ENCODE assay signal across 18 mouse cellular contexts in genomic region chr1:190214626-190215025, GRCm38 (mm10). TPM values are rescaled to one million over a fixed set of nuclear protein-coding genes. Genes with fewer than 3 reads are reported as not detected.
DNase-seq lines count a peak whose midpoint lies in the region; ATAC-seq and TF ChIP-seq lines count a peak whose summit lies in the region.
"Had no signal": no experiment of that assay in that cellular context is flagged by ENCODE, and none has a peak within 500 bp of the region (broad histone marks: within the 10 kb centered on the region; RNA-seq: fewer than 3 reads in every experiment).

No protein-coding gene starts in this region.

- DNase-seq in cerebellum, postnatal 10 days, result peak; percentile 34 to 36
- DNase-seq in cerebellum, adult 8-10 months, result no peak
- peak; percentile 15 for DNase-seq in kidney, adult 2 months
- DNase-seq in kidney, adult 18-20 months, result no peak
- peak; percentile 56 for DNase-seq in midbrain, embryonic 11.5 days (ENCODE audit: low spot score, missing footprints)
- DNase-seq in urinary bladder, postnatal 25 days (ENCODE audit: low spot score), result no peak
- DNase-seq: adrenal gland, postnatal 10 days; cerebellum, adult 18-20 months; gastrocnemius, postnatal 25 days; layer of hippocampus, adult 9-11 months; liver, embryonic 13.5 days; thymus, adult 18-20 months; thymus, postnatal 36 days had no signal

- H3K4me1 ChIP-seq in kidney, adult 2 months (ENCODE audit: control insufficient read depth, insufficient read depth, low read length), result no peaks in the 10 kb centered on the region
- H3K4me1 ChIP-seq in midbrain, embryonic 11.5 days (ENCODE audit: control insufficient read depth, insufficient read depth, low read length), result no peaks in the 10 kb centered on the region
- H3K4me1 ChIP-seq in midbrain, embryonic 15.5 days, result no peaks in the 10 kb centered on the region
- no peaks in the 10 kb centered on the region for H3K4me1 ChIP-seq in hindbrain, embryonic 16.5 days (ENCODE audit: control insufficient read depth, insufficient read depth, low read depth, low read length)
- H3K4me1 ChIP-seq: hindbrain, embryonic 15.5 days; intestine, embryonic 15.5 days; liver, embryonic 13.5 days had no signal

- no peak for TF ChIP-seq POLR2A in kidney, adult 2 months (IDR thresholded peaks at IDR 0.05; ENCODE audit: low read depth, low read length)

- no peaks in the 10 kb centered on the region for H3K36me3 ChIP-seq in kidney, adult 2 months (ENCODE audit: control insufficient read depth, insufficient read depth, low read length)
- no peaks in the 10 kb centered on the region for H3K36me3 ChIP-seq in midbrain, embryonic 11.5 days (ENCODE audit: control insufficient read depth, insufficient read depth, low read length)
- H3K36me3 ChIP-seq in midbrain, embryonic 15.5 days (replicated peaks), result no peaks in the 10 kb centered on the region
- H3K36me3 ChIP-seq in hindbrain, embryonic 16.5 days (ENCODE audit: control insufficient read depth, insufficient read depth, low read length), result no peaks in the 10 kb centered on the region
- H3K36me3 ChIP-seq: hindbrain, embryonic 15.5 days; intestine, embryonic 15.5 days had no signal

- H3K4me2 ChIP-seq in midbrain, embryonic 11.5 days, result no peak overlapping the region
- H3K4me2 ChIP-seq in midbrain, embryonic 15.5 days, result no peak overlapping the region
- H3K4me2 ChIP-seq in hindbrain, embryonic 16.5 days (ENCODE audit: low read length), result no peak overlapping the region
- H3K4me2 ChIP-seq: hindbrain, embryonic 15.5 days; intestine, embryonic 15.5 days; liver, embryonic 13.5 days had no signal

- WGBS in kidney, adult 2 months, result 35% methylated on average over 7 of the region's 7 CpGs
- 80% methylated on average over 7 of the region's 7 CpGs for WGBS in midbrain, embryonic 11.5 days
- WGBS in midbrain, embryonic 15.5 days, result 83% methylated on average over 7 of the region's 7 CpGs
- 68% methylated on average over 7 of the region's 7 CpGs for WGBS in hindbrain, embryonic 16.5 days

- no peak overlapping the region for H3K4me3 ChIP-seq in kidney, adult 2 months (ENCODE audit: insufficient read depth, low read depth, low read length)
- no peak overlapping the region for H3K4me3 ChIP-seq in midbrain, embryonic 11.5 days (ENCODE audit: low read depth, low read length)
- no peak overlapping the region for H3K4me3 ChIP-seq in midbrain, embryonic 15.5 days
- H3K4me3 ChIP-seq in hindbrain, embryonic 16.5 days (ENCODE audit: low read length), result no peak overlapping the region
- H3K4me3 ChIP-seq: hindbrain, embryonic 15.5 days; intestine, embryonic 15.5 days; liver, embryonic 13.5 days had no signal

- no peak overlapping the region for H3K9ac ChIP-seq in midbrain, embryonic 11.5 days (ENCODE audit: low read length)
- no peak overlapping the region for H3K9ac ChIP-seq in midbrain, embryonic 15.5 days
- no peak overlapping the region for H3K9ac ChIP-seq in hindbrain, embryonic 16.5 days (ENCODE audit: low read depth, low read length)
- H3K9ac ChIP-seq: hindbrain, embryonic 15.5 days; intestine, embryonic 15.5 days; liver, embryonic 13.5 days had no signal

- no peak for ATAC-seq in midbrain, embryonic 11.5 days (ENCODE audit: low FRiP score)
- no peak for ATAC-seq in midbrain, embryonic 15.5 days (replicated peaks)
- ATAC-seq in hindbrain, embryonic 16.5 days, result no peak
- ATAC-seq: intestine, embryonic 15.5 days had no signal

- TF ChIP-seq CTCF in kidney, adult 2 months (conservative IDR thresholded peaks at IDR 0.05; ENCODE audit: insufficient read depth, insufficient read length, low read depth, low read length), result no peak

- H3K27me3 ChIP-seq in kidney, adult 2 months (replicated peaks; ENCODE audit: control insufficient read depth, insufficient read depth, low read length), result no peaks in the 10 kb centered on the region
- no peaks in the 10 kb centered on the region for H3K27me3 ChIP-seq in midbrain, embryonic 11.5 days (ENCODE audit: control insufficient read depth, insufficient read depth, low read length)
- no peaks in the 10 kb centered on the region for H3K27me3 ChIP-seq in midbrain, embryonic 15.5 days (replicated peaks)
- H3K27me3 ChIP-seq in hindbrain, embryonic 16.5 days (replicated peaks; ENCODE audit: control insufficient read depth, insufficient read depth, low read length), result peaks cover 2% of the 10 kb centered on the region; the same call in 1 of the 2 replicates
- H3K27me3 ChIP-seq: hindbrain, embryonic 15.5 days; intestine, embryonic 15.5 days; liver, embryonic 13.5 days had no signal

- H3K27ac ChIP-seq in kidney, adult 2 months (ENCODE audit: insufficient read depth, low read depth, low read length), result no peak overlapping the region
- no peak overlapping the region for H3K27ac ChIP-seq in midbrain, embryonic 11.5 days (ENCODE audit: low read depth, low read length)
- no peak overlapping the region for H3K27ac ChIP-seq in midbrain, embryonic 15.5 days
- H3K27ac ChIP-seq in hindbrain, embryonic 16.5 days (ENCODE audit: low read depth, low read length), result no peak overlapping the region
- H3K27ac ChIP-seq: hindbrain, embryonic 15.5 days; intestine, embryonic 15.5 days; liver, embryonic 13.5 days; macrophage had no signal

- no peaks in the 10 kb centered on the region for H3K9me3 ChIP-seq in midbrain, embryonic 11.5 days (ENCODE audit: control insufficient read depth, low read length)
- H3K9me3 ChIP-seq in midbrain, embryonic 15.5 days, result no peaks in the 10 kb centered on the region
- peaks cover 4% of the 10 kb centered on the region; the same call in 1 of the 2 replicates for H3K9me3 ChIP-seq in hindbrain, embryonic 16.5 days (ENCODE audit: control insufficient read depth, low read length)
- H3K9me3 ChIP-seq: hindbrain, embryonic 15.5 days; intestine, embryonic 15.5 days had no signal

RNA-seq across cellular contexts. Expression of gene Prox1, which starts 44.1 kb away (rescaled TPM):
- 2.7 and 3.7 TPM in 2 replicates for polyA plus RNA-seq in kidney, adult 2 months (2012; rRNA removed)
- 8.3 TPM in 2 replicates for polyA plus RNA-seq in midbrain, embryonic 11.5 days (2014; fragmentation: Nextera tagmentation; extraction: Ambion mirVana)
- polyA plus RNA-seq in midbrain, embryonic 15.5 days (2015; fragmentation: Nextera tagmentation; extraction: Ambion mirVana), result 11.1 and 14.1 TPM in 2 replicates
- 6.1 and 6.9 TPM in 2 replicates for polyA plus RNA-seq in hindbrain, embryonic 16.5 days (2015; fragmentation: Nextera tagmentation; extraction: Ambion mirVana)

Comparison
In these comparisons a context has a peak if more than half of its experiments do, and no peak if none do; other contexts are left out.
1. DNase-seq: peak in cerebellum, postnatal 10 days (2 of 2), kidney, adult 2 months (single experiment) and midbrain, embryonic 11.5 days (single experiment); none in cerebellum, adult 8-10 months (single experiment), kidney, adult 18-20 months (single experiment) and urinary bladder, postnatal 25 days (single experiment).